ENCODE assay signal across 15 mouse cellular contexts in the genomic region with DNA sequence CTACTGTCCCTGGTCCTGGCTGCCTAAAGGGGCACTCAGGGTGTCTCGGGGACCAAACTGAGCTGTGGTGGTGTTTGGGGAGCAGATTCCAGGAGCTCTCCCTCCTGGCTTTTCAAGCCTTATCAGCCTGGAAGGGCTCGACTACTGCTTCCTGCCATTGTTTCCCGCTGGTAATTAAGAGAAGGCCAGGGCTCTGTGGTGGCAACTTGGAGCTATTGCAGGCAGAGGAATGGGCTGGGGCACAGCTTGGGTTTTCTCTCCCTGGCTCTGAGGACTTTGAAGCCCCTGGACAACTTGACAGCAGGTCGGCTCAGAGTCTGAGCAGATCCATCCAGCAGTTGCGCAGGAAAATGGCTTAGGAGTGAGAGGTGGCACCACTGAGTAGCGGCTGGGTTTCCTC. TPM values are rescaled to one million over a fixed set of nuclear protein-coding genes. Genes with fewer than 3 reads are reported as not detected.
DNase-seq lines count a peak whose midpoint lies in the region; ATAC-seq and TF ChIP-seq lines count a peak whose summit lies in the region.
"Had no signal": no experiment of that assay in that cellular context is flagged by ENCODE, and none has a peak within 500 bp of the region (broad histone marks: within the 10 kb centered on the region; RNA-seq: fewer than 3 reads in every experiment).

No protein-coding gene starts in this region.

- TF ChIP-seq POLR2A in small intestine, adult 2 months (IDR thresholded peaks at IDR 0.05; ENCODE audit: low read depth, low read length): no peak

- no peak overlapping the region for H3K4me2 ChIP-seq in midbrain, embryonic 14.5 days (ENCODE audit: low read length)
- H3K4me2 ChIP-seq: forebrain, embryonic 13.5 days; midbrain, embryonic 13.5 days; neural tube, embryonic 13.5 days had no signal

- TF ChIP-seq CTCF in gastrocnemius, adult 2 months (IDR thresholded peaks at IDR 0.05): no peak
- TF ChIP-seq CTCF in small intestine, adult 2 months (IDR thresholded peaks at IDR 0.05; ENCODE audit: extremely low read depth, insufficient read length, insufficient replicate concordance, low read depth, low read length): no peak

- no peaks in the 10 kb centered on the region for H3K4me1 ChIP-seq in midbrain, embryonic 10.5 days
- H3K4me1 ChIP-seq in midbrain, embryonic 14.5 days (ENCODE audit: control insufficient read depth, insufficient read depth, low read length): no peaks in the 10 kb centered on the region
- no peaks in the 10 kb centered on the region for H3K4me1 ChIP-seq in small intestine, adult 2 months (ENCODE audit: control insufficient read depth, insufficient read depth, insufficient read length, low read length)
- H3K4me1 ChIP-seq: forebrain, embryonic 13.5 days; midbrain, embryonic 13.5 days; neural tube, embryonic 13.5 days had no signal

- peak; percentile 25 for DNase-seq in gastrocnemius, adult 2 months
- no peak for DNase-seq in gastrocnemius, postnatal 36 days
- DNase-seq in midbrain, embryonic 10.5 days (ENCODE audit: low spot score): no peak
- DNase-seq in midbrain, embryonic 14.5 days: no peak
- peak; percentile 33 to 54 for DNase-seq in lung, adult 18-20 months
- no peak for DNase-seq in cerebellum, adult 11 months
- DNase-seq in right cerebral cortex, postnatal 10 days (ENCODE audit: low spot score in 2 of 2): no peak
- DNase-seq: cerebellum, adult 9-10 months; layer of hippocampus, adult 9-11 months; right cerebral cortex, adult 18-20 months; thymus, postnatal 14 days had no signal

- H3K9me3 ChIP-seq in midbrain, embryonic 10.5 days (replicated peaks): no peaks in the 10 kb centered on the region
- H3K9me3 ChIP-seq in midbrain, embryonic 14.5 days (ENCODE audit: control insufficient read depth, low read length): no peaks in the 10 kb centered on the region
- H3K9me3 ChIP-seq: forebrain, embryonic 13.5 days; midbrain, embryonic 13.5 days; neural tube, embryonic 13.5 days had no signal

- no peak for ATAC-seq in midbrain, embryonic 14.5 days (ENCODE audit: low FRiP score, low TSS enrichment)
- ATAC-seq: forebrain, embryonic 13.5 days; midbrain, embryonic 13.5 days had no signal

- H3K27ac ChIP-seq in gastrocnemius, adult 2 months: peak overlapping the region; percentile 74
- 0 out of 2 replicates have a peak overlapping the region, but pooled peaks have one; percentile 23 for H3K27ac ChIP-seq in midbrain, embryonic 10.5 days (replicated peaks)
- H3K27ac ChIP-seq in midbrain, embryonic 14.5 days (replicated peaks; ENCODE audit: low read depth, low read length): no peak overlapping the region
- no peak overlapping the region for H3K27ac ChIP-seq in small intestine, adult 2 months (ENCODE audit: insufficient read depth, low read depth, low read length)
- H3K27ac ChIP-seq: forebrain, embryonic 13.5 days; midbrain, embryonic 13.5 days; neural tube, embryonic 13.5 days had no signal

- H3K36me3 ChIP-seq in midbrain, embryonic 10.5 days: no peaks in the 10 kb centered on the region
- no peaks in the 10 kb centered on the region for H3K36me3 ChIP-seq in midbrain, embryonic 14.5 days (ENCODE audit: control insufficient read depth, insufficient read depth, low read length)
- H3K36me3 ChIP-seq in small intestine, adult 2 months (ENCODE audit: control insufficient read depth, insufficient read depth, low read length): no peaks in the 10 kb centered on the region
- H3K36me3 ChIP-seq: midbrain, embryonic 13.5 days; neural tube, embryonic 13.5 days had no signal

- no peak overlapping the region for H3K9ac ChIP-seq in midbrain, embryonic 14.5 days (replicated peaks; ENCODE audit: low read length)
- H3K9ac ChIP-seq: forebrain, embryonic 13.5 days; midbrain, embryonic 13.5 days; neural tube, embryonic 13.5 days had no signal

- peak overlapping the region; percentile 62 for H3K4me3 ChIP-seq in gastrocnemius, adult 2 months
- no peak overlapping the region for H3K4me3 ChIP-seq in midbrain, embryonic 10.5 days
- no peak overlapping the region for H3K4me3 ChIP-seq in midbrain, embryonic 14.5 days (replicated peaks; ENCODE audit: low read depth, low read length)
- peak overlapping the region; percentile 35 for H3K4me3 ChIP-seq in small intestine, adult 2 months (ENCODE audit: low read depth, low read length)
- H3K4me3 ChIP-seq: forebrain, embryonic 13.5 days; midbrain, embryonic 13.5 days; neural tube, embryonic 13.5 days had no signal

- intact Hi-C loops in gastrocnemius, adult 2 months (cut with DNase I): no loop called here
- intact Hi-C loops in gastrocnemius, postnatal 36 days (cut with DNase I): no loop called here

- WGBS in midbrain, embryonic 10.5 days: 74% methylated on average over 6 of the region's 6 CpGs
- WGBS in midbrain, embryonic 14.5 days: 74% methylated on average over 6 of the region's 6 CpGs
- 77% methylated on average over 6 of the region's 6 CpGs for WGBS in small intestine, adult 2 months

- no peaks in the 10 kb centered on the region for H3K27me3 ChIP-seq in midbrain, embryonic 10.5 days (ENCODE audit: low read depth, poor library complexity, severe bottlenecking)
- H3K27me3 ChIP-seq in midbrain, embryonic 14.5 days (ENCODE audit: control insufficient read depth, insufficient read depth, low read length): no peaks in the 10 kb centered on the region
- no peaks in the 10 kb centered on the region for H3K27me3 ChIP-seq in small intestine, adult 2 months (ENCODE audit: control insufficient read depth, insufficient read depth, low read length)
- H3K27me3 ChIP-seq: forebrain, embryonic 13.5 days; midbrain, embryonic 13.5 days; neural tube, embryonic 13.5 days had no signal

RNA-seq across cellular contexts. Expression of gene Vwf, which starts 6.2 kb away (rescaled TPM):
- 10 to 100 TPM; 12.5 to 15.3 TPM for total RNA-seq in gastrocnemius, adult 2 months (2021)
- total RNA-seq in gastrocnemius, postnatal 36 days (2021): 10 to 100 TPM; 13.5 to 15.4 TPM
- polyA plus RNA-seq in midbrain, embryonic 10.5 days (2016; fragmentation: Nextera tagmentation; extraction: Ambion mirVana): 5.8 and 10.1 TPM in 2 replicates
- polyA plus RNA-seq in midbrain, embryonic 14.5 days (2014; fragmentation: Nextera tagmentation; extraction: Ambion mirVana): 3.9 and 10.0 TPM in 2 replicates
- 24.8 and 64.0 TPM in 2 replicates for polyA plus RNA-seq in small intestine, adult 2 months (2012; rRNA removed)

RNA-seq across cellular contexts. Expression of gene Cd9, which starts 58.2 kb away (rescaled TPM):
- total RNA-seq in gastrocnemius, adult 2 months (2021): 10 to 100 TPM; 19.1 to 30.7 TPM
- total RNA-seq in gastrocnemius, postnatal 36 days (2021): 10 to 100 TPM; 20.3 to 28.4 TPM
- polyA plus RNA-seq in midbrain, embryonic 10.5 days (2016; fragmentation: Nextera tagmentation; extraction: Ambion mirVana): 32.9 and 36.3 TPM in 2 replicates
- polyA plus RNA-seq in midbrain, embryonic 14.5 days (2014; fragmentation: Nextera tagmentation; extraction: Ambion mirVana): 59.8 and 66.5 TPM in 2 replicates
- 46.5 and 53.3 TPM in 2 replicates for polyA plus RNA-seq in small intestine, adult 2 months (2012; rRNA removed)

Comparison
In these comparisons a context has a peak if more than half of its experiments do, and no peak if none do; other contexts are left out.
1. DNase-seq: peak in gastrocnemius, adult 2 months (single experiment) and lung, adult 18-20 months (2 of 2); none in gastrocnemius, postnatal 36 days (0 of 2), midbrain, embryonic 10.5 days (single experiment), midbrain, embryonic 14.5 days (single experiment), cerebellum, adult 11 months (single experiment) and right cerebral cortex, postnatal 10 days (0 of 2).
2. H3K27ac ChIP-seq: peak in gastrocnemius, adult 2 months (single experiment) and midbrain, embryonic 10.5 days (single experiment); none in midbrain, embryonic 14.5 days (single experiment) and small intestine, adult 2 months (single experiment).
3. H3K4me3 ChIP-seq: peak in gastrocnemius, adult 2 months (single experiment) and small intestine, adult 2 months (single experiment); none in midbrain, embryonic 10.5 days (single experiment) and midbrain, embryonic 14.5 days (single experiment).